Mouse (Mus musculus) monocyte, adult 2 months (primary cell): Measurements from ENCODE around the gene Skint5.
"Not testable (repeated sequence)": the region's sequence is repeated elsewhere in the genome, so short reads cannot be mapped to it uniquely, and the experiment has no call there.

Experiments
- DNase-seq, 2 experiments: peaks; one replicate each; pipeline ENCODE4 v3.0.0; 2022; ENCODE audit warnings: low spot score in 2 of 2, low read depth in 1 of 2

Skint5 gene

DNA sequence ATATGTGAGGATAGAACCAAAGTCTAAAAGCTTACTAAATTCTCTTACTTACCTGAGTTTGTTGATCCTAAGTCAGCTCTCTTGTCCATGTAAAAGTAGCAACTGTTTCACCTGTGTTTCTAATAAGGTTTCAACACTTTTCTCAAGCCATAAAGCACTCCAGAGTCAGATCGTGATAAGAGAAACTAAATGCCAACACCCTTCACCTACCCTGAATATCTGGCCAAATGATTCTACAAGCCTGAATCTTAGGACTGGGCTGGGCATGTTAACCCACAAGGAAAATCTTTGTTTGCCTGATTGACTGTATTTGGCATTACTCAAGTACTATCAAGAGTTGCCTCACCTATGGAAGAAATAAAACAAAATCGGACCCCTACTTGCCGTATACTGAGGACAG is at the start of gene Skint5:
TSS of gene Skint5 (minus strand) at position 101 of the 400 bp plus-strand sequence.
- DNase-seq: no peak

- DNase-seq: no peak
Measured at GRCm38 (mm10) chr4:113957343-113957742, 42.0 kb downstream of the Skint5 start.

GRCm38 (mm10) chr4:113764182-113764581 is 235.1 kb downstream of the Skint5 start:
- DNase-seq: no peak

GRCm38 (mm10) chr4:113763684-113764083 is 235.6 kb downstream of the Skint5 start:
- DNase-seq: no peak

DNA sequence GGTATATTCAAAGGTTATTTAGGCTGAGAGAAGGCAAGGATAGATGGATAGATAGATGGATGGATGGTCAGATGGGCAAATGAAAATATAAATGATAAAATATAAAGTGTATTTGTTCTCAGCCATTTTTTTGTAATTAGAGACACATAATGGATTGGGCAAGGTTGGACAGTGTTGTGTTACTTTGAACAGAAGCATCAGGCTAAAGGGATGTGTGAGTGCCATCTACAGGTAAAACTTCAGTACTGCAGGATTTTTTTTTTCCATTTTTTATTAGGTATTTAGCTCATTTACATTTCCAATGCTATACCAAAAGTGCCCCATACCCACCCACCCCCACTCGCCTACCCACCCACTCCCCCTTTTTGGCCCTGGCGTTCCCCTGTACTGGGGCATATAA is 551.1 kb downstream of the Skint5 start:
- not testable (repeated sequence) for DNase-seq
